Mouse (Mus musculus) megakaryocyte, embryonic 14.5 days (primary cell): ENCODE results near the gene Gm20388. TPM values are rescaled to one million over a fixed set of nuclear protein-coding genes. Genes with fewer than 3 reads are reported as not detected.
"Not testable (repeated sequence)": the region's sequence is repeated elsewhere in the genome, so short reads cannot be mapped to it uniquely, and the experiment has no call there.

Source experiments
- H3K27me3 ChIP-seq: replicated peaks from 2 replicates; pipeline ENCODE3; 2012; ENCODE audit warnings: inconsistent platforms
- H3K36me3 ChIP-seq: replicated peaks from 2 replicates; pipeline ENCODE3; 2012; ENCODE audit warnings: low read length, inconsistent platforms, mixed read lengths
- H3K4me1 ChIP-seq: 2 replicates; pipeline ENCODE4 v1.6.1; 2012; ENCODE audit warnings: inconsistent platforms
- H3K4me3 ChIP-seq: replicated peaks from 2 replicates; pipeline ENCODE3; 2012; ENCODE audit warnings: moderate library complexity, mild to moderate bottlenecking, inconsistent platforms
- H3K9me3 ChIP-seq: 2 replicates; pipeline ENCODE4 v1.6.1; 2012; ENCODE audit warnings: inconsistent platforms
- FLI1 ChIP-seq: IDR thresholded peaks from 2 replicates; pipeline ENCODE4 v1.6.1; 2012; ENCODE audit warnings: low read length, inconsistent platforms, mixed read lengths
- GATA1 ChIP-seq: IDR thresholded peaks from 3 replicates; pipeline ENCODE4 v1.6.1; 2012; ENCODE audit warnings: mixed read lengths, low read length, inconsistent platforms, borderline replicate concordance
- polyA plus RNA-seq: library from polyadenylated mRNA; stranded (reverse); fragments of >175 nt; gene quantifications from 2 replicates; pipeline ENCODE4 v1.2.3, GENCODE M21; 2012; ENCODE audit warnings: low replicate concordance; ENCODE audit not compliant: insufficient read depth

Gm20388 gene
- polyA plus RNA-seq, 1 experiment: 111 TPM

DNA sequence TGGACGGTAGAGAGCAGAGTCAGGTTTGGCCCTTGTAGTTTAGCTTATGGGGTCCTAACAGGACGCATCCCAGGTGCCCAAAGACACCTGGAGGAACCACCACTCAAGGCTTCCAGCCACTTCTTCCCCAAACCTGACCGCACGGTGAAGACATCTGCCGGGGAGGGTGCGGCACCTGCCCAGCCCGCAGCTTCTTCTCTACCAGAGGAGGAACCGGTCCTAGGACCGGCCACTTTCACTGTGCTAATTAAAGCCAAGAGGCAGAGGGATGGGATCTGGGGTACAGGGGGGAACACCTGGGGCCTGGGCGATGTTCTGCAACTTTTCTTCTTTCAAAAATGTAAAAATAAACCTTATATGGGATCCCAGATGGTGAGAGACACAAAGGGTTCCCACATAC lies 866.5 kb downstream of the Gm20388 start:
- TF ChIP-seq FLI1 (no peak), GATA1 (no peak)
- no peaks in the 10 kb centered on the region for H3K9me3 ChIP-seq
- H3K27me3 ChIP-seq: peaks cover 88% of the 10 kb centered on the region
- H3K36me3 ChIP-seq: no peaks in the 10 kb centered on the region
- H3K4me1 ChIP-seq: peaks cover 3% of the 10 kb centered on the region; the same call in 1 of the 2 replicates
- H3K4me3 ChIP-seq: no peak overlapping the region

DNA sequence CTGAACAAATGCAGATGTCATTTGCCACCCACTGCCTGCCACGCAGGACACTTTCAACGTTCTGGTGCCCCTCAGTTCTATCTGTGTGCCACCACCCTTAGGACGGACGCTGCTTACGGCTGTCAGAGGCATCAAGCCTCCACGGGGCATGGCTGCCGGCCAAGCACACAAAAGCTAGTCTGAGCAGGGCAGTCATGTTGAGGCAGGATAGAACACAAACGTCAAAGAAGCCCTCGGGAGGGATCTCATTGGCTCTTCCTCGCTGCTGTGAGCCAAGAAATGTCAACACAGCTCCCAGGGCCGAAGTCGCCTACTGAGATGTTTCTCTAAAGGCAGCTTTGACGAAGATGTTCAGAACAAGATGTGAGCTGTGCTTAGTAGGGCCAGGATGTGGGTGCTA lies 867.1 kb downstream of the Gm20388 start:
- Histone ChIP-seq H3K4me1 (peaks cover 3% of the 10 kb centered on the region; the same call in 1 of the 2 replicates), H3K9me3 (no peaks in the 10 kb centered on the region), H3K36me3 (no peaks in the 10 kb centered on the region), H3K27me3 (peaks cover 88% of the 10 kb centered on the region), H3K4me3 (no peak overlapping the region)
- TF ChIP-seq GATA1 (no peak), FLI1 (no peak)

DNA sequence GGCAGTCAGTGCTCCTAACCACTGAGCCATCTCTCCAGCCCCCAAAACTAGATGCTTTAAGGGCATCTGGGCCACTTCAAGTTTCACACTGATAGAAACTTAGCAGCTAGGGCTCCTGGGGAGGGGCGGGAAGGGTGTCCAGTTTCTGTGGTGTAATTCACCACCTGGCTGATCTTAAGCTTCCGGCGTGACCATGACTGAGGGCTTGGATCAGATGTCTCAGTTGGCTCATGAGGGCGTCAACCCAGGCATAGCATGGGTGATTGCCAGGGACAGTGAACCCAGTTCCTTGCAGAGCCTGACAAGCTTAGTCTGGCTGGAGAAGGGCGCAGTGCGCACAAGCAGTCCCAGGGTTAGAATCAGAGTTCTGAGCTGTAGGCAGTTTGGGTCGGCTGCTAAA lies 868.5 kb downstream of the Gm20388 start:
- Histone ChIP-seq H3K4me1 (peaks cover 13% of the 10 kb centered on the region), H3K9me3 (no peaks in the 10 kb centered on the region), H3K27me3 (peaks cover 86% of the 10 kb centered on the region), H3K4me3 (no peak overlapping the region), H3K36me3 (no peaks in the 10 kb centered on the region)
- TF ChIP-seq GATA1 (no peak), FLI1 (no peak)

DNA sequence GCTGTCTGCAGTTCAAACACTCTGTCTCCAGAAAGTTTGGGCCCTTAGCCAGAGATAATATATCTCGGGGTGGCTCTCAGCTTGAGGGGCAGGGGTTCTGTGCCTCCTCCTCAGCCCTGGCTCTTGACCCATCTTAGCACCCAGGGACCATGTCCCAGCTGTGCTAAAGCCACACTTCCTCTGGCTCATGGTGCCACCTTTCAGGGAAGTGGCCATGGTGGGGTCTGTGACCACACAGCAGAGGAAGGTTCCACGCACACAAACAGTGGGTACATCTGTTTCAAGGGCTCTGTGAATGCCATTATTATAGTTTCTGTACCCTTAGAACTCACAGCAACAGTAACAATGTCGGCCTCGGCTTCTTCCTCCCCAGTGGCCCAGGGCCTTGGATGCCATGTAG lies 873.1 kb downstream of the Gm20388 start:
- Histone ChIP-seq H3K27me3 (peaks cover 84% of the 10 kb centered on the region), H3K4me3 (no peak overlapping the region), H3K36me3 (no peaks in the 10 kb centered on the region), H3K9me3 (no peaks in the 10 kb centered on the region), H3K4me1 (peaks cover 24% of the 10 kb centered on the region)
- TF ChIP-seq FLI1: no peak
- no peak for TF ChIP-seq GATA1

DNA sequence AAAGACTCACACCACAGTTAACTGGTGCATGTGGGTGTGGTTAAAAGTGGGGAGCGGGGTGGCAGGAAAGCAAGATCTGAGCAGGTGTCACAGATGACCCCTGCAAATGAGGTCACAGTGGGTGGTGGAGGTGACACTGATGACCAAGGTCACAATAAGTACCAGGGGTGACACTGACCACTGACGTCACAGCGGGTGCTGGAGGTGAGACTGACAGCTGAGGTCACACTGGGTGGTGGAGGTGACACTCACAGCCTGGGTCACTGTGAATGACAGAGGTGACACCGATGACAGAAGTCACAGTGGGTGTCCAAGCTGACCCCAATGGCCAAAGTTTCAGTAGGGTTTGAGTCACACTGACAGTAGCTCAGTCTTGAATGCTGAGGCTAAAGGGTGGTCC lies 876.1 kb downstream of the Gm20388 start:
- TF ChIP-seq GATA1 (no peak), FLI1 (no peak)
- no peaks in the 10 kb centered on the region for H3K9me3 ChIP-seq
- H3K27me3 ChIP-seq: peaks cover 82% of the 10 kb centered on the region
- H3K4me3 ChIP-seq: peak overlapping the region; percentile 21
- H3K36me3 ChIP-seq: no peaks in the 10 kb centered on the region
- H3K4me1 ChIP-seq: peaks cover 27% of the 10 kb centered on the region

DNA sequence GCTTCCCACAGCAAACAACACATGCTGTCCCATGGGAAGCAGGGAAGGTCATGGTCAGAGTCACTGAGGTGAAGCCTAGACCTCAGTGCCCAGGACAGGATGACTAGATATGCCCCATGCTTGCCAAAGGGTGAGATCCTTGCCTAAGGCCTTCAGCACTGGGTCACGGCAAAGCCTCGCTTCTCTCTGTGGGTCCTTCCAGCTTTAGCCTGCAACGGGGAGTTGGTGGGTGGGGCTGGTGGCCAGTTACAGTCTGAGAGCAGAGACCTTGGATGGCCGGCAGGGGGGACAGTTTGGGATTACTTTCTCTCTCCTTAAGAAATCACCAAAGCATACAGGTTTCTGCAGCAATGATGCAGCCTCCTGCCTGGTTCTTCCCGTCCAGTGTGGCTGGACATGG lies 877.0 kb downstream of the Gm20388 start:
- no peaks in the 10 kb centered on the region for H3K36me3 ChIP-seq
- H3K4me1 ChIP-seq: peaks cover 35% of the 10 kb centered on the region
- no peak for TF ChIP-seq FLI1
- no peak for TF ChIP-seq GATA1
- H3K9me3 ChIP-seq: no peaks in the 10 kb centered on the region
- H3K27me3 ChIP-seq: peaks cover 82% of the 10 kb centered on the region
- no peak overlapping the region for H3K4me3 ChIP-seq

DNA sequence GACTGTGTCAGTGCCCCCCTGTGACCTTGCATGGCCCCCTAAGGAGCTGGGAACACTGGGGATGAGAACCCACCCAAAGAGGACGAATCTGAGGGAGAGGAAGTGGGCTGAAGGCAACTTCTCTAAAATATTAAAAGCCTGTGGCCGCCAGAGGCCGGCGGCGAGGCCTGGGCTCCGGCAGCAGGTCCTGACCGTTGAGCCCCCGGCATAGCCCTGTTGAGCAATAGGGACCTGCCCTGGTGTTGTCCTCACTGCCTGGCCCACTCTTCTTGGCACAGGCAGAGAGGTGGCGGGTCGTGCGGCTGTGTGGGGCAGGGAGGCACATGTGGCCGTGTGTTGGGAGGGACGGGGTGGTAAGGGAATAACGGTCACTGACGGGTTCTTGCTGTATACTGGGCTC lies 882.1 kb downstream of the Gm20388 start:
- Histone ChIP-seq H3K4me3 (no peak overlapping the region), H3K4me1 (peaks cover 29% of the 10 kb centered on the region; the same call in 1 of the 2 replicates), H3K27me3 (peaks cover 87% of the 10 kb centered on the region), H3K9me3 (no peaks in the 10 kb centered on the region), H3K36me3 (no peaks in the 10 kb centered on the region)
- TF ChIP-seq FLI1: no peak
- no peak for TF ChIP-seq GATA1

DNA sequence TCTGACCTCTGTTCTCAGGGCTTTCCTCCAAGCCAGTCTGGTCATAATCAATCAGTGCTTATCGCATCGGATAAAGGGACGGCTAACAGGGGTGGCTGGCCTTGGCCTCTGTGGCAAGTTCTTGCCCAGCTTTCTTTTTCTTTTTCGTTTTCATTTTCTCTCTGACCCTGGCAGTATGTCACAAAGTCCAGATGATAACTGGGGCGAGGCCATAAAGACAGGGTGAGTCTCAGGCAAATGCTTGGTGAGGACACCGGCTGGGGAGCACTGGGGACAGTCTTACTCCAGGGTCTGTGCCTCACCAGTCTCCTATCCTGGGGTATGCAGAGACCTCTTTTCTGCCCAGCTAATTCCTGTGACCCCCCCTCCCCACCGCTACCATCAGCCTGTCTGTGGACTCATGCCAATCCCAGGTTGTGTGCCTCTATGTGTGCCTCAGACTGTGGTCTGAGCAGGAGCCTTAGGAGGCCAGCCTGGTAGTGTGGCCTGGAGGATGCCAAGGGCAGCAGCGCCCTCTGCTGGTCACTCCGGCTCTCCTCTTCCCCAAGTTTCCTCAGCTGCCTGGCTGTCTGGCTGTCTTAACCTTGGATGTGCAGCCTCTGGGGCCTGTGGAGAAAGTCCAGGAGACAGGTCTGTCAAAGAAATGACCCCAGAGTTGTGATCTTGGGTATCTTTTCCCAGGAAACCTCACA lies 885.4 kb downstream of the Gm20388 start:
- peaks cover 41% of the 10 kb centered on the region for H3K4me1 ChIP-seq
- no peak for TF ChIP-seq GATA1
- TF ChIP-seq FLI1: no peak
- H3K27me3 ChIP-seq: peaks cover 92% of the 10 kb centered on the region
- no peaks in the 10 kb centered on the region for H3K9me3 ChIP-seq
- H3K4me3 ChIP-seq: no peak overlapping the region
- H3K36me3 ChIP-seq: no peaks in the 10 kb centered on the region

DNA sequence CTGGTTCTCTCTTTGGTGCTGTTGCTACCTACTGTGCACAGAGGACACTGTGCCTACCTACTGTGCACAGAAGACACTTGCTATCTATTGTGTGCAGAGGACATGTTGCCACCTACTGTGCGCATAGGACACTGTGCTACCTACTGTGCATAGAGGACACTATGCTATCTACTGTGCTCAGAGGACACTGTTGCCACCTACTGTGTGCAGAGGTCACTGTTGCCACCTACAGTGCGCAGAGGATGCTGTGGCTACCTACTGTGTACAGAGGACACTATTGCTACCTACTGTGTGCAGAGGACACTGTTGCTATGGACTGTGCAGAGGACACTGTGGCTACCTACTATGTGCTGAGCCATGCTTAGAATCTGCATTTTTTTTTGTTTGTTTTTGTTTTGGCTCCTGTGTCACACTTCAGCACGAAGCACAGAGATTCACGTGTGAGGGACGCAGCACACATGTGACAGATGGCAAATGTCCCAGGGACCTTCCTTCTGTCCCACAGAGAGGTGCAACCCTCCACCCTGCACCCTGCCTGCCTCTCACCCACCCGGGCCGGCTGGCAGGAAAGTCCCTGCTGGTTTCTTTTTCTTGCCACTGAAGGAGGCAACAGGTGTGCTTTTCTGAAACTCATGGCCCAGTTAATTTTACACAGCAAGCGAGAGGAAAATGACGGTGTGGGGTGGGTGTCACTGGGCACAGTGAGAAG lies 886.5 kb downstream of the Gm20388 start:
- Histone ChIP-seq H3K9me3 (no peaks in the 10 kb centered on the region), H3K36me3 (no peaks in the 10 kb centered on the region), H3K4me1 (peaks cover 34% of the 10 kb centered on the region), H3K27me3 (peaks cover 92% of the 10 kb centered on the region), H3K4me3 (peak overlapping the region; percentile 66)
- TF ChIP-seq FLI1 (no peak), GATA1 (no peak)

DNA sequence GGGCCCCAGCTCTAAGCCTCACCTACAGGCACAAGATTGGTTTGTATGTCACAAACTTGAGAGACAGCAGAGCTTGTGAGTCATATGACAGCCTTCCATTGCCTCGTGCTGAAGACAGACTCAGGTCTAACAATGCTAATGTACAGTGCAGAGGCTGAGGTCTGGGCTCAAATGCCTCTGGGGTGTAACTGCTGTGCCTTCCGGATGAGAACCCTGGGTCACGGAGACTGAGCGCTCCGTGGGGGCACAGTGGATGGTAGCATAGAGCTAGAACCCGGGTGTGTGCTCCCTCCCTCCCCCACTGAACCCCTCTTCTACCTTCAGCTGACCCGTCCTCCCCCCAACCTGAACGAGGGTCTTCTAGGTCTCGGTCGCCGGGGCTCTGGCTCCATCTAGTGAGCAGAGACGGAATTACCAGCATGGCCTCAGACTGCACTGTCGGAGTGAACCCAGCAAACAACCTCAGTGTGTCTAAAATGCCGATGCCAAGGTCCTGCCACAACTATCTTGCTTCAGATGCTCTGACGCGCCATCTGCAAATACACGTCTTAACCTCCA lies 889.7 kb downstream of the Gm20388 start:
- peaks cover 86% of the 10 kb centered on the region for H3K27me3 ChIP-seq
- H3K4me1 ChIP-seq: peaks cover 25% of the 10 kb centered on the region
- no peaks in the 10 kb centered on the region for H3K36me3 ChIP-seq
- TF ChIP-seq FLI1 (no peak), GATA1 (no peak)
- no peaks in the 10 kb centered on the region for H3K9me3 ChIP-seq
- H3K4me3 ChIP-seq: peak overlapping the region; percentile 43

DNA sequence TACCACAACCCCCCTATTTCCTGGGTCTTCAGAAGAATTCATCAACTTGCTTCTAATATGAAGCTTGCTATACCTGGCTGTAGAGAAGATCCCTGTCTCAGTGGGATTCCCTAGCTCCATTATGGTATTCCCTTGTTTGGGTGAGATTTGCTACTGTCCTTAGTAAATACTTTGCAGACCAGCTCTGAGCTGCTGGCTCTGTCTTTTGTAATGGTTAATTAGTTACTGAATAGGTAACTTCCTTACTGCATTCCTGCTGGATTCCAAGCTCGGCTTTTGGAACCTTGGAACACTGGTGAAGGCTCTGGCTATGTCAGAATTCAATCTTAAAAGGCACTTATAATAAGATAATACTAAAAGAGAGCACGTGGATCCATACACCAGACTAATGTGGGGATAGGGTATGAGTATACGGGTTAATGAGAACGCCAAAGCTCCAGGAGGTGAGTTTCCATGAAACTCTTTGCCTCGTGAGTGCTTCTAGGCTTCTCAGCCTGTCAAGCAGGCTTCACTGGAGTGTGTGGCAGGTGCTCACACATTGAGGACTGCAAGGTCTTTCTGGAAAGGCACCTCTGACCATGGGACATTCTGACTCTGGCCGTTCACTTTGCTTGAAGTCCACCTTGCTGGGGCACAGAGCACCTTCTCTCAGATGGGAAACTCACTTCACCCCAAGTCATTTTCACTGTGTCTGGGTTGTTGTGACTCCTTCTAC lies 893.2 kb downstream of the Gm20388 start:
- not testable (repeated sequence) for H3K4me3 ChIP-seq, H3K9me3 ChIP-seq, H3K36me3 ChIP-seq
- H3K4me1 ChIP-seq: peaks cover 31% of the 10 kb centered on the region
- H3K27me3 ChIP-seq: peaks cover 87% of the 10 kb centered on the region
